Mouse (Mus musculus): Measurements from ENCODE around the gene Mstn. TPM values are rescaled to one million over a fixed set of nuclear protein-coding genes. Genes with fewer than 3 reads are reported as not detected.

Gene Mstn
- total RNA-seq, 2 experiments from 2014 or later = not detected

- DNase-seq = no peak
- intact Hi-C loops (cut with DNase I) = no loop called here
Observed at GRCm38 (mm10) chr1:53085991-53086390, 24.6 kb downstream of the Mstn start.

- intact Hi-C loops (cut with DNase I) = no loop called here
- no peak for DNase-seq
Observed at GRCm38 (mm10) chr1:53093180-53093579, 31.7 kb downstream of the Mstn start.

- DNase-seq = peak in 1 of 2 experiments; percentile 6
- intact Hi-C loops (cut with DNase I) = no loop called here
Observed at GRCm38 (mm10) chr1:53110561-53110960, 49.1 kb downstream of the Mstn start.

Other genes starting within 250 kb of the Mstn start
- gene Inpp1, start 244.0 kb upstream of the Mstn start, total RNA-seq (2021) = 10 to 100 TPM; 23.0 to 25.8 TPM
- gene Hibch, start 216.7 kb upstream of the Mstn start, total RNA-seq (2021) = 10 to 100 TPM; 62.1 to 63.6 TPM
- gene 1700019D03Rik, start 41.5 kb upstream of the Mstn start, total RNA-seq (2021) = 1 to 10 TPM; 1.8 to 2.1 TPM
- gene 1700019A02Rik, start 126.0 kb downstream of the Mstn start, total RNA-seq (2021) = not detected
- gene Pms1, start 235.4 kb downstream of the Mstn start, total RNA-seq (2021) = 1 to 10 TPM; 6.9 to 7.7 TPM
- 1 to 10 TPM; 6.1 to 7.9 TPM for gene Ormdl1, start 235.5 kb downstream of the Mstn start, total RNA-seq (2021)
- 1 to 10 TPM in 1 of 2 experiments, under 1 TPM in 1; 0.82 to 2.5 TPM for gene Gm28778, start 235.5 kb downstream of the Mstn start, total RNA-seq (2021)

Data from heart, postnatal 10 days (tissue).